Mouse (Mus musculus) heart, embryonic 15.5 days (tissue): ENCODE results near the gene Unc13d. TPM values are rescaled to one million over a fixed set of nuclear protein-coding genes. Genes with fewer than 3 reads are reported as not detected.
A peak's percentile ranks its signal among the peaks of the same experiment; 100 is the strongest.
"Not testable (repeated sequence)": the region's sequence is repeated elsewhere in the genome, so short reads cannot be mapped to it uniquely, and the experiment has no call there.

Experiments used
- ATAC-seq: fragments of 200-750 bp; cut with Nextera tagmentation; replicated peaks from 2 replicates; pipeline ENCODE4 v1.8.0; 2017; ENCODE audit warnings: low read depth, moderate TSS enrichment; ENCODE audit not compliant: insufficient number of reproducible peaks, insufficient read depth, low FRiP score
- H3K27ac ChIP-seq: fragments of 300-500 bp; sonication (generic); 2 replicates; pipeline ENCODE4 v1.5.1; 2015; ENCODE audit warnings: mild to moderate bottlenecking, inconsistent platforms
- H3K27me3 ChIP-seq: fragments of 300-500 bp; sonication (generic); 2 replicates; pipeline ENCODE4 v1.6.1; 2015; ENCODE audit warnings: inconsistent platforms
- H3K36me3 ChIP-seq: fragments of 300-500 bp; sonication (generic); 2 replicates; pipeline ENCODE4 v1.6.1; 2015; ENCODE audit warnings: mild to moderate bottlenecking, inconsistent platforms
- H3K4me1 ChIP-seq: fragments of 300-500 bp; sonication (generic); replicated peaks from 2 replicates; pipeline ENCODE4 v1.6.1; 2015; ENCODE audit warnings: inconsistent platforms
- H3K4me2 ChIP-seq: fragments of 300-500 bp; sonication (generic); 2 replicates; pipeline ENCODE4 v1.6.1; 2015; ENCODE audit warnings: inconsistent platforms, mild to moderate bottlenecking, moderate library complexity
- H3K4me3 ChIP-seq: fragments of 300-500 bp; sonication (generic); 2 replicates; pipeline ENCODE4 v1.5.1; 2015; ENCODE audit warnings: mild to moderate bottlenecking, inconsistent platforms
- H3K9ac ChIP-seq: fragments of 300-500 bp; sonication (generic); 2 replicates; pipeline ENCODE4 v1.6.1; 2015; ENCODE audit warnings: mild to moderate bottlenecking, inconsistent platforms
- H3K9me3 ChIP-seq: fragments of 300-500 bp; sonication (generic); replicated peaks from 2 replicates; pipeline ENCODE4 v1.6.1; 2016; ENCODE audit warnings: inconsistent platforms
- WGBS: fragments of 180-500 bp; shearing (Covaris S2); methylation state at CpG from one replicate; pipeline ENCODE4 v1.1.7; 2015; ENCODE audit warnings: mixed read lengths; 5-methylcytosine and 5-hydroxymethylcytosine counted together
- polyA plus RNA-seq: library from polyadenylated mRNA; unstranded; fragments of >200 nt; fragmentation: Nextera tagmentation; extraction: Ambion mirVana; gene quantifications from 2 replicates; pipeline ENCODE4 v1.2.1, GENCODE M21; 2015

Gene Unc13d
- polyA plus RNA-seq, result 1.0 and 3.9 TPM in 2 replicates

DNA sequence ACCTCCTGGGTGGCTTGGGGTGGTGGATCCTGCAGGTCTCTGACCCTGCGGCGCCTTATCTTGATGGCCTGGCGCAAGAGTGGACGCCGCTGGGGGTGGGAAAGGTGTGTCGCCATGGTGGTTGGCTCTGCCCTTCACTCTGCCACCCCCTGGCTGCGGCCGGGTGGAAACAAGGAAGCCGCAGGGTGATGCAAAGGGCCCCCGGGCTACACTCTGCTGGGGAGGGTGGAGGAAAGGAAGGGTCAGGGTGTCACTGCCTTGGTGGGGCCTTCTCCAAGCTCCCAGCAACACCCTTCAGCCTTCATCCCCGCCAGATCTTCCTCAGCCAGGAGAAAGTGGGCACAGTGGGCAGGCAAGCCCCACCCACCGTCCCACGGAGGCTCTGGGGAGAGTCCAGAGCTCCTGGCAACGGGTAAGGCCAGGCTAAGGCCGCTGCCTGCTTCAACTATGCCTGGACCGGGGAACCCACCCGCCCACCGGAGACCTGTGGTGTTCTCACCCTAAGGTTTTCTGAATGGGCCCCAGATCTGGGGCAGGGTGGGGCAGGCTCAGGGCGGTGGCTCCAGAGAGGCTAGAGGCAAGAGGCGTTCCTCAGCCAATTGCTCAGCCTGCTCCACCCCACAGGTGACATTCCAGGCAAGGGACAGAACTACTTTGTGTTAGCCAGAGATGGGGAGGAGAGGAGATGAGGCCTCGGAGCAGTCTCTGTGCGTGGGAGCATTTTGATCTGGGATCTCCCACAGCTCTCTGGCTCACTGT is at the start of gene Unc13d:
Unc13d (minus strand) TSS at position 516 of the 759 bp plus-strand sequence.
- peak; percentile 43; the same call in 1 of the 2 replicates for ATAC-seq
- Histone ChIP-seq H3K4me1 (peaks cover 34% of the 10 kb centered on the region), H3K9me3 (no peaks in the 10 kb centered on the region), H3K4me2 (peak within 1 kb of the TSS; percentile 50), H3K36me3 (peaks cover 33% of the 10 kb centered on the region), H3K27ac (peak within 1 kb of the TSS; percentile 49), H3K9ac (0 out of 2 replicates have a peak within 1 kb of the TSS, but pooled peaks have one; percentile 19), H3K4me3 (peak within 1 kb of the TSS; percentile 25), H3K27me3 (no peaks in the 10 kb centered on the region)
- WGBS, result 57% methylated on average over 22 of the region's 22 CpGs

DNA sequence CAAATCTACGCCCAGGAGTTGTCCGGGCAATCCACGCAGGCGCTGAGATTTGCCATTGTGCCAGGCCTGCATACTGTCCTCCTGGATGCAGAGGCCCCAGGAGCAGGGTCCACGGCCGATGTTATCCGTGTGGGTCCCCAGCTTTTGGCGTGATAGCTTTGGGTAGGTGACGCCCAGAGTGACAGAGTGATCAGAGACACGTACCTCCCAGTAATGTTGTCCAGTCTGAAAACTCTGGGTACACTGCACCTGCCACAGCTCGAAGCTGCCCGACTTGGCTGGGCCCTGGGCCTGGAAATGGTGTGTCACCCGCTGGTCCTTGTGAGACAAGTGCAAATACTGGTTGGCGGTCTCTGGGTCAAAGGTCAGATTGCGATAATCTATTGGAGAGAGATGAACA is 48.5 kb upstream of the Unc13d start:
- Histone ChIP-seq H3K9ac (no peak overlapping the region), H3K4me2 (no peak overlapping the region), H3K9me3 (no peaks in the 10 kb centered on the region), H3K27ac (no peak overlapping the region), H3K4me1 (peaks cover 31% of the 10 kb centered on the region), H3K27me3 (no peaks in the 10 kb centered on the region), H3K4me3 (no peak overlapping the region), H3K36me3 (peaks cover 36% of the 10 kb centered on the region)
- WGBS, result 93% methylated on average over 15 of the region's 15 CpGs
- ATAC-seq, result no peak

GRCm38 (mm10) chr11:116121731-116122245 is 44.0 kb upstream of the Unc13d start:
- H3K4me2 ChIP-seq, H3K27ac ChIP-seq, H3K4me3 ChIP-seq, H3K27me3 ChIP-seq, ATAC-seq, H3K9me3 ChIP-seq, H3K9ac ChIP-seq, H3K4me1 ChIP-seq: not testable (repeated sequence)
- H3K36me3 ChIP-seq, result peaks cover 36% of the 10 kb centered on the region
- 92% methylated on average over 8 of the region's 8 CpGs for WGBS

DNA sequence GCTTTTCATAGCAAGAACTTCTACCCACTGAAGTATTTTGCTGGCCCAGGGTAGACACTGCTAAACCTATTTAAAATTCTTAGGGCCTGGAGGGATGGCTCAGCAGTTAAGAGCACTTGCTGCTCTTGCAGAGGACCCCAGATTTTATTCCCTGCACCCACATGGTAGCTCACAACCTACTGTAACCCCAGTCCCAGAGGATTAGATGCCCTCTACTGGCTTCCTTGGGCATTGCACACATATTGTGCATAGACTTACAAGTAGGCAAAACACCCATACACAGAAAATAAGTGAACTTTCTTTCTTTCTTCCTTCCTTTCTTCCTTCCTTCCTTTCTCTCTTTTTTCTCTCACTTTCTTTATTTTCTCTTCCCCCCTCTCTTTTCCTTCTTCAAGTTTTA is 40.1 kb upstream of the Unc13d start:
- H3K27me3 ChIP-seq, result no peaks in the 10 kb centered on the region
- no peak for ATAC-seq
- no peak overlapping the region for H3K4me3 ChIP-seq
- peaks cover 10% of the 10 kb centered on the region; the same call in 1 of the 2 replicates for H3K36me3 ChIP-seq
- no peak overlapping the region for H3K4me2 ChIP-seq
- H3K9me3 ChIP-seq, result no peaks in the 10 kb centered on the region
- no peaks in the 10 kb centered on the region for H3K4me1 ChIP-seq
- no peak overlapping the region for H3K27ac ChIP-seq
- no peak overlapping the region for H3K9ac ChIP-seq

- H3K4me2 ChIP-seq, result no peak overlapping the region
- H3K27me3 ChIP-seq, result no peaks in the 10 kb centered on the region
- WGBS, result 63% methylated on average over 12 of the region's 12 CpGs
- no peaks in the 10 kb centered on the region for H3K4me1 ChIP-seq
- H3K9me3 ChIP-seq, result no peaks in the 10 kb centered on the region
- H3K4me3 ChIP-seq, result no peak overlapping the region
- H3K27ac ChIP-seq, result 0 out of 2 replicates have a peak overlapping the region, but pooled peaks have one; percentile 11
- H3K36me3 ChIP-seq, result peaks cover 4% of the 10 kb centered on the region; the same call in 1 of the 2 replicates
- H3K9ac ChIP-seq, result no peak overlapping the region
- ATAC-seq, result 0 out of 2 replicates have a peak, but pooled peaks have one; percentile 47
These were observed 39.5 kb upstream of the Unc13d start for GRCm38 (mm10) chr11:116117241-116117640.

- H3K4me2 ChIP-seq, result no peak overlapping the region
- no peaks in the 10 kb centered on the region for H3K27me3 ChIP-seq
- no peak overlapping the region for H3K27ac ChIP-seq
- no peak overlapping the region for H3K4me3 ChIP-seq
- H3K9me3 ChIP-seq, result no peaks in the 10 kb centered on the region
- no peaks in the 10 kb centered on the region for H3K36me3 ChIP-seq
- no peak for ATAC-seq
- 88% methylated on average over 19 of the region's 19 CpGs for WGBS
- no peak overlapping the region for H3K9ac ChIP-seq
- H3K4me1 ChIP-seq, result peaks cover 32% of the 10 kb centered on the region
These were observed 33.9 kb upstream of the Unc13d start for GRCm38 (mm10) chr11:116111611-116112203.

DNA sequence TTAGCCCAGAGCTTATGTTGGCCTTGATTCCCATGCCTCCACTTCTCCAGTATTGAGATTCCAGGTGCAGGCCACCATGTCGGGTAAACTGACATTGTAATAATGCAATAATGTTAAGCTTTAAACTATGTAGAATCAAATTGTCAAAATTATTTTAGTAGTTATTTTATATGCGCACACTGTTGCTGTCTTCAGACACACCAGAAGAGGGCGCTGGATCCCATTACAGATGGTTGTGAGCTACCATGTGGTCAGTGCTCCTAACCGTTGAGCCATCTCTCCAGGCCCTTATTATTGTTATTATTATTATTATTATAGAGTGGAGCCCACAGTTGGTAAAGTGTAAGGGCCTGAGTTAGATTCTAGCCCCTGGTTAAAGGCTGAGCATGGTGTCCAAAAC is 33.3 kb upstream of the Unc13d start:
- Histone ChIP-seq H3K27me3 (no peaks in the 10 kb centered on the region), H3K9ac (no peak overlapping the region), H3K27ac (peak overlapping the region; percentile 96), H3K4me1 (peaks cover 39% of the 10 kb centered on the region), H3K9me3 (no peaks in the 10 kb centered on the region), H3K36me3 (peaks cover 3% of the 10 kb centered on the region; the same call in 1 of the 2 replicates), H3K4me3 (peak overlapping the region; percentile 85), H3K4me2 (peak overlapping the region; percentile 81)
- 79% methylated on average over 4 of the region's 4 CpGs for WGBS
- ATAC-seq, result no peak

GRCm38 (mm10) chr11:116110540-116110939 is 32.8 kb upstream of the Unc13d start:
- Histone ChIP-seq H3K27me3 (no peaks in the 10 kb centered on the region), H3K27ac (peak overlapping the region; percentile 96), H3K4me3 (peak overlapping the region; percentile 85), H3K4me2 (peak overlapping the region; percentile 81), H3K9ac (peak overlapping the region; percentile 83), H3K36me3 (peaks cover 8% of the 10 kb centered on the region), H3K4me1 (peaks cover 44% of the 10 kb centered on the region), H3K9me3 (no peaks in the 10 kb centered on the region)
- 6% methylated on average over 10 of the region's 10 CpGs for WGBS
- ATAC-seq, result peak; percentile 20

DNA sequence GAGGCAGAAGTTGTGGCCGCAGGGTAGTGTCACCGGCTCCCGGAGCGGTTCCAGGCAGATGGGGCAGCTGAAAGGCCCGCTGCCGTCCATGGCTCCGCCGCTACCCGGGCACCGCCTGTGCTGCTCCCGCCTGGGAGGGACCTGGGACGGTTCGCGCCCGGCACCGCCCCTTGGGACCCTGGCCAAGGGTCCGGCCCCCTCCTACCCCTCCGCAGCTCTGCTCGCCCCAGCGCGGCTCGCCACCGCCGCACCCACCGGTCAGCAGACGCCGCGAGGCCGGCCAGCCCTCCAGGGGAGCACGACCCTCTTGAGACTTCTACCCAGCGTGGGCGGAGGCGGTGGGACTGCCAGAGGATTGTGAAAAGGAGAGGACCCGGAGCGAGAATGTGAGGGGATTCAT is 32.4 kb upstream of the Unc13d start:
- Histone ChIP-seq H3K9me3 (no peaks in the 10 kb centered on the region), H3K4me1 (peaks cover 47% of the 10 kb centered on the region), H3K36me3 (peaks cover 10% of the 10 kb centered on the region), H3K4me3 (peak overlapping the region; percentile 85), H3K9ac (peak overlapping the region; percentile 83), H3K4me2 (peak overlapping the region; percentile 81), H3K27ac (peak overlapping the region; percentile 96), H3K27me3 (no peaks in the 10 kb centered on the region)
- peak; percentile 90 for ATAC-seq
- under 1% methylated on average over 35 of the region's 35 CpGs for WGBS

DNA sequence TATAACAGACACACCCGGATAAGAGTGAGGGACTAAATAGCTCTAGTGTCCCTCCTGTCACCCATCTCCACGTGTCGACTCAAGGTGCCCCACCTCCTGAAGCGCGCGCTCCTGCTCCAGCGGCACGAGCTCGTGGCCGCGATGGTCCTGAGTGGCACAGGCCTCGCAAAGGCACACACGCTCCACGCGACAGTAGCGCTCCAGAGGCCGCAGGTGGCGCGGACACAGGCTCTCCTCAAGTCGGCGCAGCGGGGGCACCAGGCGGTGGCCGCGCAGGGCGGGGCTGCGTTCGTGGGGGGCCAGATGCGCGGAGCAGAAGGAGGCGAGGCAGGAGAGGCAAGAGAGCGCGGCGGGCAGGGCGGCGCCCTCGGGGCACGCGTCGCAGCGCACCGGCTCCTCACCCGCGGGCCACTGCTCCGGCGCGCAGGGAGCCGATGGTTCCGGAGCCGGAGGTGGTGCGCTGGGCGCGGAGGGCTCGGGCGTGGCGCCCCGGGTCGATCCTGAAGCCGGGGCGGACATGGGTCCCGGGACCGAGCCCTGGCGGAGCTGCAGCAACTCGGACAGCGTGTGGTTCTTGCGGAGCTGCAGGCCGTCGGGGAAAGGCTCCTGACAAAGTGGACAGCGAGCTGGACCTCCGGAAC is 31.8 kb upstream of the Unc13d start:
- Histone ChIP-seq H3K4me3 (peak overlapping the region; percentile 85), H3K27ac (peak overlapping the region; percentile 96), H3K4me2 (peak overlapping the region; percentile 81), H3K9me3 (no peaks in the 10 kb centered on the region), H3K4me1 (peaks cover 52% of the 10 kb centered on the region), H3K27me3 (no peaks in the 10 kb centered on the region), H3K9ac (peak overlapping the region; percentile 83), H3K36me3 (peaks cover 10% of the 10 kb centered on the region)
- ATAC-seq, result peak; percentile 37
- WGBS, result under 1% methylated on average over 69 of the region's 70 CpGs
